Mouse (Mus musculus): Measurements from ENCODE around the gene Pdgfc.

Pdgfc gene

GRCm38 (mm10) chr3:81160457-81161165, 124.4 kb downstream of the Pdgfc start:
- no peak for DNase-seq

GRCm38 (mm10) chr3:81162129-81162528, 125.9 kb downstream of the Pdgfc start:
- DNase-seq, result no peak

- DNase-seq, result no peak
These were observed 127.9 kb downstream of the Pdgfc start for GRCm38 (mm10) chr3:81164091-81164490.

GRCm38 (mm10) chr3:81170073-81170809, 134.0 kb downstream of the Pdgfc start:
- DNase-seq, result no peak

- DNase-seq, result no peak
These were observed 138.6 kb downstream of the Pdgfc start for GRCm38 (mm10) chr3:81174832-81175231.

GRCm38 (mm10) chr3:81181319-81182013, 145.2 kb downstream of the Pdgfc start:
- DNase-seq, result no peak

- no peak for DNase-seq
These were observed 160.7 kb downstream of the Pdgfc start for GRCm38 (mm10) chr3:81196937-81197336.

GRCm38 (mm10) chr3:81197644-81198043, 161.4 kb downstream of the Pdgfc start:
- no peak for DNase-seq

GRCm38 (mm10) chr3:81200647-81201046, 164.4 kb downstream of the Pdgfc start:
- DNase-seq, result no peak

GRCm38 (mm10) chr3:81205201-81205600, 169.0 kb downstream of the Pdgfc start:
- DNase-seq, result no peak

GRCm38 (mm10) chr3:81208246-81208645, 172.0 kb downstream of the Pdgfc start:
- DNase-seq, result no peak

- DNase-seq, result no peak
These were observed 174.9 kb downstream of the Pdgfc start for GRCm38 (mm10) chr3:81211147-81211546.

- no peak for DNase-seq
These were observed 175.4 kb downstream of the Pdgfc start for GRCm38 (mm10) chr3:81211666-81212065.

- DNase-seq, result no peak
These were observed 179.4 kb downstream of the Pdgfc start for GRCm38 (mm10) chr3:81215547-81216118.

GRCm38 (mm10) chr3:81221682-81222081, 185.5 kb downstream of the Pdgfc start:
- no peak for DNase-seq

GRCm38 (mm10) chr3:81228344-81228743, 192.1 kb downstream of the Pdgfc start:
- DNase-seq, result no peak

- peak; percentile 44 to 68 for DNase-seq
These were observed 206.7 kb downstream of the Pdgfc start for GRCm38 (mm10) chr3:81242697-81243590.

GRCm38 (mm10) chr3:81243591-81243990, 207.4 kb downstream of the Pdgfc start:
- peak in 1 of 2 experiments; percentile 23 for DNase-seq

- no peak for DNase-seq
These were observed 226.6 kb downstream of the Pdgfc start for GRCm38 (mm10) chr3:81262801-81263200.
